Mouse (Mus musculus) CH12.LX (cell line): Measurements from ENCODE around the gene Elavl3. TPM values are rescaled to one million over a fixed set of nuclear protein-coding genes. Genes with fewer than 3 reads are reported as not detected.

Experiments used
- DNase-seq: peaks from one replicate; pipeline ENCODE4 v3.0.0-alpha.2; 2013; ENCODE audit errors: extremely low read depth
- H3K27ac ChIP-seq: 2 replicates; pipeline ENCODE4 v1.5.1; 2012; ENCODE audit warnings: low read depth, mild to moderate bottlenecking, control low read depth, moderate library complexity; ENCODE audit not compliant: insufficient read depth
- H3K27me3 ChIP-seq: replicated peaks from 2 replicates; pipeline ENCODE3; 2012; ENCODE audit warnings: inconsistent platforms
- H3K36me3 ChIP-seq, 2 experiments: replicated peaks in 1 of 2; 2 replicates each; pipeline versions ENCODE3 to v1.6.1; 2012; ENCODE audit warnings: inconsistent platforms in 1 of 2, low read length in 1 of 2, mild to moderate bottlenecking in 1 of 2, mixed read lengths in 1 of 2, moderate library complexity in 1 of 2; ENCODE audit not compliant: control insufficient read depth in 1 of 2, insufficient read depth in 1 of 2
- H3K4me1 ChIP-seq, 2 experiments: 2 replicates each; pipeline ENCODE4 v1.6.1; 2012; ENCODE audit warnings: inconsistent platforms in 1 of 2, moderate library complexity in 1 of 2; ENCODE audit not compliant: insufficient read depth in 2 of 2, control insufficient read depth in 1 of 2
- H3K4me2 ChIP-seq: 2 replicates; pipeline ENCODE4 v1.6.1; 2012; ENCODE audit warnings: low read depth, mild to moderate bottlenecking, control low read depth; ENCODE audit not compliant: poor library complexity, insufficient read depth, severe bottlenecking
- H3K4me3 ChIP-seq, 3 experiments: fragments of 150-350 bp in 1 of 3; sonication (generic) in 1 of 3; replicated peaks in 1 of 3; 2 replicates each; pipeline versions ENCODE3 to v1.5.1; 2011 to 2012; ENCODE audit warnings: low read depth in 2 of 3, low read length in 2 of 3, mild to moderate bottlenecking in 2 of 3, moderate library complexity in 2 of 3, control low read depth in 1 of 3, improper control_type of control experiment in 1 of 3, inconsistent platforms in 1 of 3, mixed read lengths in 1 of 3; ENCODE audit not compliant: poor library complexity in 1 of 3
- H3K79me2 ChIP-seq: replicated peaks from 2 replicates; pipeline ENCODE4 v1.6.1; 2012; ENCODE audit warnings: mild to moderate bottlenecking, moderate library complexity; ENCODE audit not compliant: control insufficient read depth, poor library complexity, insufficient read depth, severe bottlenecking; ENCODE audit errors: extremely low read depth
- H3K9ac ChIP-seq: 2 replicates; pipeline ENCODE4 v1.6.1; 2012; ENCODE audit warnings: low read depth, mild to moderate bottlenecking, control low read depth, moderate library complexity; ENCODE audit not compliant: insufficient read depth
- H3K9me3 ChIP-seq: replicated peaks from 2 replicates; pipeline ENCODE3; 2012; ENCODE audit warnings: low read length, inconsistent platforms, mixed read lengths
- CHD1 ChIP-seq: IDR thresholded peaks from 2 replicates; pipeline ENCODE4 v1.6.1; 2012; ENCODE audit warnings: low read depth, low read length, improper control_type of control experiment, inconsistent platforms
- CHD2 ChIP-seq: IDR thresholded peaks from 2 replicates; pipeline ENCODE4 v1.6.1; 2011; ENCODE audit warnings: low read length, improper control_type of control experiment
- CTCF ChIP-seq, 2 experiments: IDR thresholded peaks in 1 of 2; conservative IDR thresholded peaks in 1 of 2; 2 replicates each; pipeline ENCODE4 v1.5.1; 2011 to 2012; ENCODE audit warnings: low read depth in 2 of 2, low read length in 2 of 2, improper control_type of control experiment in 1 of 2, inconsistent platforms in 1 of 2, mild to moderate bottlenecking in 1 of 2, moderate library complexity in 1 of 2
- ELF1 ChIP-seq: IDR thresholded peaks from 2 replicates; pipeline ENCODE4 v1.6.1; 2014; ENCODE audit warnings: low read depth, mild to moderate bottlenecking, inconsistent platforms, low read length, improper control_type of control experiment
- EP300 ChIP-seq: IDR thresholded peaks from 2 replicates; pipeline ENCODE4 v1.6.1; 2011; ENCODE audit warnings: low read length, improper control_type of control experiment
- GABPA ChIP-seq: IDR thresholded peaks from 2 replicates; pipeline ENCODE4 v1.6.1; 2012; ENCODE audit warnings: low read depth, low read length, improper control_type of control experiment, inconsistent platforms; ENCODE audit not compliant: insufficient replicate concordance
- JUN ChIP-seq: IDR thresholded peaks from 2 replicates; pipeline ENCODE4 v1.6.1; 2011; ENCODE audit warnings: low read depth, mild to moderate bottlenecking, low read length, improper control_type of control experiment, moderate library complexity; ENCODE audit not compliant: insufficient read depth
- MAFK ChIP-seq: IDR thresholded peaks from 2 replicates; pipeline ENCODE4 v1.6.1; 2011; ENCODE audit warnings: low read length, improper control_type of control experiment; ENCODE audit not compliant: insufficient replicate concordance
- MAX ChIP-seq: IDR thresholded peaks from 2 replicates; pipeline ENCODE4 v1.6.1; 2011; ENCODE audit warnings: low read length, improper control_type of control experiment
- MAZ ChIP-seq: IDR thresholded peaks from 2 replicates; pipeline ENCODE4 v1.6.1; 2012; ENCODE audit warnings: low read depth, mild to moderate bottlenecking, inconsistent platforms, low read length, improper control_type of control experiment, moderate library complexity
- MXI1 ChIP-seq: IDR thresholded peaks from 2 replicates; pipeline ENCODE4 v1.6.1; 2011; ENCODE audit warnings: mild to moderate bottlenecking, low read depth, low read length, improper control_type of control experiment
- NELFE ChIP-seq: IDR thresholded peaks from 2 replicates; pipeline ENCODE4 v1.6.1; 2011; ENCODE audit warnings: low read depth, low read length, improper control_type of control experiment
- NRF1 ChIP-seq: IDR thresholded peaks from 2 replicates; pipeline ENCODE4 v1.6.1; 2014; ENCODE audit warnings: low read depth, mild to moderate bottlenecking, inconsistent platforms, low read length, improper control_type of control experiment, moderate library complexity
- PAX5 ChIP-seq: IDR thresholded peaks from 2 replicates; pipeline ENCODE4 v1.6.1; 2012; ENCODE audit warnings: low read length, inconsistent platforms, mixed read lengths
- POLR2A ChIP-seq: IDR thresholded peaks from 2 replicates; pipeline ENCODE4 v1.6.1; 2011; ENCODE audit warnings: low read depth, mild to moderate bottlenecking, improper control_type of control experiment, low read length
- POLR2AphosphoS2 ChIP-seq: IDR thresholded peaks from 2 replicates; pipeline ENCODE4 v1.6.1; 2011; ENCODE audit warnings: low read depth, low read length, improper control_type of control experiment
- SIN3A ChIP-seq: IDR thresholded peaks from 2 replicates; pipeline ENCODE4 v1.6.1; 2012; ENCODE audit warnings: low read length, improper control_type of control experiment, inconsistent platforms
- SMC3 ChIP-seq: IDR thresholded peaks from 2 replicates; pipeline ENCODE4 v1.6.1; 2011; ENCODE audit warnings: low read depth, low read length, improper control_type of control experiment
- TBP ChIP-seq: conservative IDR thresholded peaks from 2 replicates; pipeline ENCODE4 v1.6.1; 2011; ENCODE audit warnings: low read depth, low read length, improper control_type of control experiment
- UBTF ChIP-seq: IDR thresholded peaks from 2 replicates; pipeline ENCODE4 v1.6.1; 2012; ENCODE audit warnings: low read depth, mild to moderate bottlenecking, inconsistent platforms, low read length, improper control_type of control experiment, moderate library complexity
- USF1 ChIP-seq: IDR thresholded peaks from 2 replicates; pipeline ENCODE4 v1.6.1; 2014; ENCODE audit warnings: low read depth, mild to moderate bottlenecking, inconsistent platforms, low read length, improper control_type of control experiment
- USF2 ChIP-seq: conservative IDR thresholded peaks from 2 replicates; pipeline ENCODE4 v1.6.1; 2011; ENCODE audit warnings: low read depth, low read length, improper control_type of control experiment
- ZMIZ1 ChIP-seq: IDR thresholded peaks from 2 replicates; pipeline ENCODE4 v1.6.1; 2012; ENCODE audit warnings: low read depth, mild to moderate bottlenecking, inconsistent platforms, low read length, improper control_type of control experiment
- dilution Hi-C: fragments of 300-500 bp; cut with MboI; formaldehyde crosslinking; loops from 2 replicates; pipeline ENCODE4 v1.14.3; 2020; ENCODE audit warnings: low sequenced_read_pairs; ENCODE audit not compliant: extremely low pct_unique_long_range_greater_than_20kb, extremely low pct_ligation_motif_present
- in situ Hi-C: fragments of 300-500 bp; cut with MboI; formaldehyde crosslinking; loops from 3 replicates; pipeline ENCODE4 v1.14.3; 2019; ENCODE audit warnings: low sequenced_read_pairs, low pct_ligation_motif_present, low pct_unique_long_range_greater_than_20kb, mixed read lengths
- polyA plus RNA-seq: library from polyadenylated mRNA; unstranded; fragments of >175 nt; gene quantifications from 2 replicates; pipeline ENCODE4 v1.2.1, GENCODE M21; 2012; ENCODE audit warnings: low read depth; ENCODE audit not compliant: insufficient read length
- total RNA-seq, 2 experiments: library from RNA; depleted of rRNA; stranded (reverse); fragments of 300-350 nt in 1 of 2; fragments of >200 nt in 1 of 2; gene quantifications; 2 replicates each; pipeline ENCODE4 v1.2.3; 2012 to 2014

The Elavl3 gene
- total RNA-seq (2012; rRNA removed) (0.04 TPM in 1 of 2 replicates, not detected in the other), total RNA-seq (2014; rRNA removed) (not detected in 2 replicates), polyA plus RNA-seq (0.06 and 0.10 TPM in 2 replicates)

DNA sequence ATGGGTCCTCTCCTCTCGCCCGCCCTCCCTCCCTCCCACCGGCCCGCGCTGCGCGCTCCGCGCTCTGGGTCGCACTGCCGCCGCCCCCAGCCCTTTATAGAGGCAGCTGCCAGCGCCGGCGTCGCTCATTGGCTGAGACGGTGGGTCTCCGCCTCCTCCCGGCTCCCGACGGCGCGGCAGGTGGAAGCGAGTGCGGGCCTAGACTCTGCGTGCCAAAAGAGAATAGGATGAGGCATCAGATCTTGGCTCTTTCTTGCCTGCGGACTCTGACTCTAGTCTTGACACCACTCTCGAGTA lies at the start of gene Elavl3:
TSS of gene Elavl3 (minus strand) at position 66 of the 297 bp plus-strand sequence.
- in situ Hi-C loops (no loop called here), dilution Hi-C loops (no loop called here)
- Histone ChIP-seq H3K4me1 (no peaks in the 10 kb centered on the region), H3K27ac (no peak within 1 kb of the TSS), H3K9me3 (peaks cover 2% of the 10 kb centered on the region)
- DNase-seq = no peak
- TF ChIP-seq TBP = no peak
- TF ChIP-seq PAX5 = no peak
- no peak for TF ChIP-seq EP300
- no peak for TF ChIP-seq ZMIZ1
- no peak for TF ChIP-seq NRF1
- TF ChIP-seq, all 38 proteins: peak for 0
- H3K9ac ChIP-seq = no peak within 1 kb of the TSS
- H3K36me3 ChIP-seq = peaks cover 12 to 24% of the 10 kb centered on the region in 2 experiments
- no peaks in the 10 kb centered on the region for H3K27me3 ChIP-seq
- H3K4me2 ChIP-seq = no peak within 1 kb of the TSS
- H3K79me2 ChIP-seq = no peaks in the 10 kb centered on the region
- no peak within 1 kb of the TSS for H3K4me3 ChIP-seq

DNA sequence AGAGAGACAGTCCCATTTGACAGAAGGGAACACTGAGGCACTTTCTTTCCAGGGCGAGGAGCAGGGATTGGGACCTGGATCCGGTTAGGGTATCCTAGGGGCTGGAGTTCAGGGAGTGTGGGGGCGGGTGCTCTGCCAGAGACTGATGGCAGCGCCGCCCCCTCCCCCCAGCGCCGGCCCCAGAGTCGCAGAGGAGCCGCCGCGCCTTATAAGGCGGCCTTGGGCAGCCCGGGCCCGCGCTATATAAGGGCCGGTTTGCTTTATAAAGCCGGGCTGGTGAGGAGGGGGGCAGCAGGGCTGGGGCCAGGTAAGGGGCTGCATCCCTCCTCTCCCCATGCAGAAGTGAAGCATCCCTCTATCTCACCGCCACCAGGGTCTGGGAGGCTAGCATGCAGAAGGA lies 48.1 kb upstream of the Elavl3 start:
- in situ Hi-C loops (no loop called here), dilution Hi-C loops (no loop called here)
- Histone ChIP-seq H3K27ac (no peak overlapping the region), H3K4me1 (peaks cover 4 to 7% of the 10 kb centered on the region in 2 experiments; a peak in 2 of 4 replicates), H3K79me2 (no peaks in the 10 kb centered on the region), H3K9me3 (no peaks in the 10 kb centered on the region), H3K27me3 (peaks cover 39% of the 10 kb centered on the region), H3K36me3 (no peaks in the 10 kb centered on the region), H3K4me3 (no peak overlapping the region), H3K9ac (no peak overlapping the region), H3K4me2 (no peak overlapping the region)
- TF ChIP-seq CTCF (conservative IDR thresholded peaks at IDR 0.05 in 1 of 2, IDR thresholded peaks at IDR 0.05 in 1 of 2; ENCODE audit: low read depth in 2 of 2, low read length in 2 of 2) (no peak), SMC3 (no peak), MAZ (no peak), USF2 (no peak), ELF1 (no peak), UBTF (no peak), USF1 (no peak), POLR2A (no peak), TBP (no peak), EP300 (no peak)
- DNase-seq = no peak

DNA sequence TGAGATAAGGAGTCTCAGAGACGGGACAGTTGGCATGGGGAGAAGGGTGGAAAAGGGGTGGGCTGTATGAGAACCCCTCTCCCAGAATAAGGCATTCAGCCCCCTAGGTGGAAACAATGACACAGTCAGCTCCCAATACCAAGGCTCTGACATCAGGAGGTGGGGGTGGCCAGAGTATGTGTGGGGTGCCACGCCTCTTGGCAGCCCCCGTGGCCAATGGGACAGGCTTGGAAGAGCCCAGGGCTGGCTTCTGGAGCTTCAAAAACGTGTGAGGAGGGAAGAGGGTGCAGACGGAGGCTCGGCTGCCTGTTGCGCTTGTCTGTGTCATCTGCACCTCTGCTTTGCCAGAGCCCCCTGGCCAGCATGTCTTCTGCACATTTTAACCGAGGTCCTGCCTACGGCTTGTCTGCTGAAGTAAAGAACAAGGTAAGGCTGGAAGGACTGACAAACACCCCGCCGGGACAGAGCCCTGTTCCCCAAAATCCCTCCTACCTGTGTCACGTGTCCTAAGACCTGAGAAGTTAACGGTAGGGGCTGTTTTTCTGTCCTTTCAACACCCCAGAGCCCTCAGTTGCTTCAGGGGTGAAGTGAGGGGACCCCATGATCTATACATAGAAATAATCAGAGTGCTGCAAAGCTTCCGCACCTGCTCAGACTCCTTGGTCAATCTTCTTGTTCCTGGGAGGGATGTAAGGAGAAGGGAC lies 47.3 kb upstream of the Elavl3 start, which contains the start of gene Cnn1:
TSS of gene Cnn1 (plus strand) at position 224 of the 704 bp plus-strand sequence.
- H3K9me3 ChIP-seq = no peaks in the 10 kb centered on the region
- DNase-seq = no peak
- no peak within 1 kb of the TSS for H3K27ac ChIP-seq
- H3K79me2 ChIP-seq = no peaks in the 10 kb centered on the region
- H3K4me3 ChIP-seq = no peak within 1 kb of the TSS
- TF ChIP-seq ZMIZ1 = no peak
- TF ChIP-seq JUN = no peak
- no peak for TF ChIP-seq MAFK
- no peak for TF ChIP-seq SIN3A
- no peak for TF ChIP-seq CHD2
- no peak for TF ChIP-seq USF1
- no peak for TF ChIP-seq CHD1
- no peak for TF ChIP-seq POLR2AphosphoS2
- no peak for TF ChIP-seq TBP
- no peak for TF ChIP-seq NRF1
- no peak for TF ChIP-seq MAX
- no peak for TF ChIP-seq NELFE
- no peak for TF ChIP-seq ELF1
- no peak for TF ChIP-seq SMC3
- TF ChIP-seq MAZ = no peak
- no peak for TF ChIP-seq GABPA
- TF ChIP-seq MXI1 = no peak
- H3K9ac ChIP-seq = no peak within 1 kb of the TSS
- dilution Hi-C loops (no loop called here), in situ Hi-C loops (no loop called here)
- no peaks in the 10 kb centered on the region for H3K36me3 ChIP-seq
- peaks cover 39% of the 10 kb centered on the region for H3K27me3 ChIP-seq
- no peak within 1 kb of the TSS for H3K4me2 ChIP-seq
- H3K4me1 ChIP-seq = peaks cover 4 to 7% of the 10 kb centered on the region in 2 experiments; a peak in 2 of 4 replicates
